9 mouse cellular contexts compared by ENCODE assay signal in the genomic region with DNA sequence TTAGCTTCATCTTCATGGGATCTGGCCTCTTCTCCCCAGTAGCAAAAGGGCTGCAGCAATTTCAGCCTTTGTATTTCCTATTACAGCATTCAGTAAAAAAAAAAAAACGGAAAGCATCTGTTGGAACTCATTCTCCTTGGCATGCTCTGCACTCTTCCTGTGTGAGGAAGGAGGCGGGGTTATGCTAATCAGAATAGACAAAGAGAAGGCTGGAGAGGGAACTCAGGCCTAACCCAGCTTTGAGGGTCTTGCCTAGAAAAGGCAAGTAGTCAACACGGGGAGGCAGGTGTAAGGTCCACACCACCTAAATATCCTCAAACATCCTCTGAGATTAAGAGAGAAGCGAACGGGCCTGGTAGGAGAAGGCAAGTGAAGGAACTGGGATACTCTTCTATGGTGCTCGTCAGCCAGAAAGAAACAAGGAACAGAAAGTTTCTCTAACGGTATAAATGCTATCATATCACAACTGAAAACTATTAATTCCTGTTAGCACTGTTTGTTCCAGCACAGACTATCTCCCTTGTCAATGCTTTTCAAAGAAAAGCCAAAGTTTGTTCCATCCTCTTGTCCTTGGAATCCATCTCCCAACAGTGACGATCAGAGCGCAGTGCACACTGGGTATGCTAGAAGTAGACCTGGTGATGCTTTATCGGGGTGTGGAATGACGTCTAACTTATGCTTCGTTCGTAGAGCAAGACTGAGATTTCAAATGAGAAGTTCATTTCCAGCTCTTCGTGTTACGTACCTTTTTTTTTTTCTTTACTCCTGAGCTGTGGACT.
DNase-seq lines count a peak whose midpoint lies in the region; ATAC-seq and TF ChIP-seq lines count a peak whose summit lies in the region.
"Had no signal": no experiment of that assay in that cellular context is flagged by ENCODE, and none has a peak within 500 bp of the region (broad histone marks: within the 10 kb centered on the region; RNA-seq: fewer than 3 reads in every experiment).

No protein-coding gene starts in this region.

- WGBS in stomach, embryonic 14.5 days = 85% methylated on average over 15 of the region's 15 CpGs
- WGBS in stomach, postnatal 0 days = 77% methylated on average over 15 of the region's 15 CpGs
- 85% methylated on average over 15 of the region's 15 CpGs for WGBS in intestine, embryonic 16.5 days
- 84% methylated on average over 15 of the region's 15 CpGs for WGBS in midbrain, embryonic 13.5 days

- TF ChIP-seq CTCF in stomach, postnatal 0 days (IDR thresholded peaks at IDR 0.05; ENCODE audit: low read depth) = no peak

- H3K36me3 ChIP-seq in stomach, embryonic 14.5 days (ENCODE audit: control insufficient read depth, insufficient read depth, low read length) = no peaks in the 10 kb centered on the region
- H3K36me3 ChIP-seq in stomach, postnatal 0 days (ENCODE audit: control insufficient read depth, insufficient read depth, low read length) = no peaks in the 10 kb centered on the region
- H3K36me3 ChIP-seq in intestine, embryonic 16.5 days (ENCODE audit: control insufficient read depth, insufficient read depth, low read length) = no peaks in the 10 kb centered on the region
- H3K36me3 ChIP-seq in midbrain, embryonic 13.5 days = no peaks in the 10 kb centered on the region
- H3K36me3 ChIP-seq: embryonic facial prominence, embryonic 13.5 days had no signal

- peak; percentile 47; the same call in 1 of the 2 replicates for ATAC-seq in stomach, embryonic 14.5 days (ENCODE audit: insufficient number of reproducible peaks, insufficient read depth, low FRiP score, low read depth)
- ATAC-seq in stomach, postnatal 0 days (ENCODE audit: low FRiP score, low TSS enrichment) = no peak
- peak; percentile 60; the same call in 1 of the 2 replicates for ATAC-seq in intestine, embryonic 16.5 days
- ATAC-seq in midbrain, embryonic 13.5 days = peak; percentile 63; the same call in 1 of the 2 replicates
- no peak for ATAC-seq in activated CD4-positive, CD25-positive, alpha-beta regulatory T cell, adult 4 months

- no peak overlapping the region for H3K27ac ChIP-seq in stomach, embryonic 14.5 days (ENCODE audit: low read length)
- no peak overlapping the region for H3K27ac ChIP-seq in stomach, postnatal 0 days (replicated peaks)
- no peak overlapping the region for H3K27ac ChIP-seq in intestine, embryonic 16.5 days (ENCODE audit: low read length)
- H3K27ac ChIP-seq in midbrain, embryonic 13.5 days = no peak overlapping the region
- H3K27ac ChIP-seq: embryonic facial prominence, embryonic 13.5 days had no signal

- H3K9ac ChIP-seq in stomach, embryonic 14.5 days (replicated peaks; ENCODE audit: low read depth, low read length) = no peak overlapping the region
- H3K9ac ChIP-seq in stomach, postnatal 0 days (ENCODE audit: low read length) = no peak overlapping the region
- no peak overlapping the region for H3K9ac ChIP-seq in intestine, embryonic 16.5 days (ENCODE audit: low read depth, low read length)
- no peak overlapping the region for H3K9ac ChIP-seq in midbrain, embryonic 13.5 days (replicated peaks)
- H3K9ac ChIP-seq: embryonic facial prominence, embryonic 13.5 days had no signal

- H3K9me3 ChIP-seq in stomach, embryonic 14.5 days (ENCODE audit: control insufficient read depth, low read depth, low read length) = no peaks in the 10 kb centered on the region
- no peaks in the 10 kb centered on the region for H3K9me3 ChIP-seq in stomach, postnatal 0 days (ENCODE audit: control insufficient read depth, low read length)
- H3K9me3 ChIP-seq in intestine, embryonic 16.5 days (ENCODE audit: control insufficient read depth, low read length) = no peaks in the 10 kb centered on the region
- no peaks in the 10 kb centered on the region for H3K9me3 ChIP-seq in midbrain, embryonic 13.5 days
- H3K9me3 ChIP-seq: embryonic facial prominence, embryonic 13.5 days had no signal

- DNase-seq in adrenal gland, postnatal 10 days = peak; percentile 16
- no peak for DNase-seq in adrenal gland, adult 8-10 months
- DNase-seq in stomach, postnatal 0 days (ENCODE audit: low spot score) = no peak
- no peak for DNase-seq in cerebellum, postnatal 36 days

- H3K4me3 ChIP-seq in stomach, embryonic 14.5 days (ENCODE audit: low read depth, low read length) = no peak overlapping the region
- H3K4me3 ChIP-seq in stomach, postnatal 0 days (ENCODE audit: low read depth, low read length) = no peak overlapping the region
- no peak overlapping the region for H3K4me3 ChIP-seq in intestine, embryonic 16.5 days (ENCODE audit: low read length)
- H3K4me3 ChIP-seq in midbrain, embryonic 13.5 days (replicated peaks) = no peak overlapping the region
- H3K4me3 ChIP-seq: embryonic facial prominence, embryonic 13.5 days had no signal

- H3K4me2 ChIP-seq in stomach, embryonic 14.5 days (replicated peaks; ENCODE audit: low read depth, low read length) = no peak overlapping the region
- H3K4me2 ChIP-seq in stomach, postnatal 0 days (replicated peaks; ENCODE audit: low read depth) = no peak overlapping the region
- no peak overlapping the region for H3K4me2 ChIP-seq in intestine, embryonic 16.5 days (ENCODE audit: low read depth, low read length)
- H3K4me2 ChIP-seq in midbrain, embryonic 13.5 days (replicated peaks) = no peak overlapping the region
- H3K4me2 ChIP-seq: embryonic facial prominence, embryonic 13.5 days had no signal

- no peak for TF ChIP-seq EP300 in stomach, postnatal 0 days (optimal IDR thresholded peaks at IDR 0.05)

- H3K4me1 ChIP-seq in stomach, embryonic 14.5 days (ENCODE audit: control insufficient read depth, insufficient read depth, low read length) = 0 out of 2 replicates have a peak, but pooled peaks cover 3% of the 10 kb centered on the region
- H3K4me1 ChIP-seq in stomach, postnatal 0 days (replicated peaks; ENCODE audit: control insufficient read depth, insufficient read depth) = no peaks in the 10 kb centered on the region
- H3K4me1 ChIP-seq in intestine, embryonic 16.5 days (ENCODE audit: control insufficient read depth, insufficient read depth, low read length) = 0 out of 2 replicates have a peak, but pooled peaks cover 3% of the 10 kb centered on the region
- no peaks in the 10 kb centered on the region for H3K4me1 ChIP-seq in midbrain, embryonic 13.5 days (replicated peaks)

- no peaks in the 10 kb centered on the region for H3K27me3 ChIP-seq in stomach, embryonic 14.5 days (ENCODE audit: control insufficient read depth, insufficient read depth, low read length)
- no peaks in the 10 kb centered on the region for H3K27me3 ChIP-seq in stomach, postnatal 0 days (ENCODE audit: control insufficient read depth, insufficient read depth, low read length)
- H3K27me3 ChIP-seq in intestine, embryonic 16.5 days (replicated peaks; ENCODE audit: control insufficient read depth, insufficient read depth, low read length) = no peaks in the 10 kb centered on the region
- no peaks in the 10 kb centered on the region for H3K27me3 ChIP-seq in midbrain, embryonic 13.5 days
- H3K27me3 ChIP-seq: embryonic facial prominence, embryonic 13.5 days had no signal

Comparison
In these comparisons a context has a peak if more than half of its experiments do, and no peak if none do; other contexts are left out.
1. ATAC-seq: peak in stomach, embryonic 14.5 days (single experiment), intestine, embryonic 16.5 days (single experiment) and midbrain, embryonic 13.5 days (single experiment); none in stomach, postnatal 0 days (single experiment) and activated CD4-positive, CD25-positive, alpha-beta regulatory T cell, adult 4 months (single experiment).